Mouse (Mus musculus) CH12.LX (cell line): Measurements from ENCODE around the gene Vmn1r94.
"Not testable (repeated sequence)": the region's sequence is repeated elsewhere in the genome, so short reads cannot be mapped to it uniquely, and the experiment has no call there.

Source experiments
- CTCF ChIP-seq, 2 experiments: IDR thresholded peaks in 1 of 2; conservative IDR thresholded peaks in 1 of 2; 2 replicates each; pipeline ENCODE4 v1.5.1; 2011 to 2012; ENCODE audit warnings: low read depth in 2 of 2, low read length in 2 of 2, improper control_type of control experiment in 1 of 2, inconsistent platforms in 1 of 2, mild to moderate bottlenecking in 1 of 2, moderate library complexity in 1 of 2
- EP300 ChIP-seq: IDR thresholded peaks from 2 replicates; pipeline ENCODE4 v1.6.1; 2011; ENCODE audit warnings: low read length, improper control_type of control experiment
- JUN ChIP-seq: IDR thresholded peaks from 2 replicates; pipeline ENCODE4 v1.6.1; 2011; ENCODE audit warnings: low read depth, mild to moderate bottlenecking, low read length, improper control_type of control experiment, moderate library complexity; ENCODE audit not compliant: insufficient read depth
- MAZ ChIP-seq: IDR thresholded peaks from 2 replicates; pipeline ENCODE4 v1.6.1; 2012; ENCODE audit warnings: low read depth, mild to moderate bottlenecking, inconsistent platforms, low read length, improper control_type of control experiment, moderate library complexity
- NELFE ChIP-seq: IDR thresholded peaks from 2 replicates; pipeline ENCODE4 v1.6.1; 2011; ENCODE audit warnings: low read depth, low read length, improper control_type of control experiment
- POLR2A ChIP-seq: IDR thresholded peaks from 2 replicates; pipeline ENCODE4 v1.6.1; 2011; ENCODE audit warnings: low read depth, mild to moderate bottlenecking, improper control_type of control experiment, low read length
- SMC3 ChIP-seq: IDR thresholded peaks from 2 replicates; pipeline ENCODE4 v1.6.1; 2011; ENCODE audit warnings: low read depth, low read length, improper control_type of control experiment
- TBP ChIP-seq: conservative IDR thresholded peaks from 2 replicates; pipeline ENCODE4 v1.6.1; 2011; ENCODE audit warnings: low read depth, low read length, improper control_type of control experiment
- USF2 ChIP-seq: conservative IDR thresholded peaks from 2 replicates; pipeline ENCODE4 v1.6.1; 2011; ENCODE audit warnings: low read depth, low read length, improper control_type of control experiment

- not testable (repeated sequence) for TF ChIP-seq SMC3; EP300; CTCF (conservative IDR thresholded peaks at IDR 0.05 in 1 of 2, IDR thresholded peaks at IDR 0.05 in 1 of 2; ENCODE audit: low read depth in 2 of 2, low read length in 2 of 2); USF2; TBP; NELFE; POLR2A; JUN; MAZ
Measured at GRCm38 (mm10) chr7:20205507-20205906, 37.3 kb upstream of the Vmn1r94 start, which contains the start of gene Gm6164.
